Mouse (Mus musculus): ENCODE measurements around the gene Ttc7.

Ttc7 gene

GRCm38 (mm10) chr17:87334162-87334561, 51.5 kb downstream of the Ttc7 start:
- in situ Hi-C loops (cut with MboI, MseI), result no loop called here

GRCm38 (mm10) chr17:87335152-87335551, 52.5 kb downstream of the Ttc7 start:
- in situ Hi-C loops (cut with MboI, MseI), result no loop called here

- in situ Hi-C loops (cut with MboI, MseI), result no loop called here
Measured at GRCm38 (mm10) chr17:87335727-87336126, 53.0 kb downstream of the Ttc7 start.

- in situ Hi-C loops (cut with MboI, MseI), result no loop called here
Measured at GRCm38 (mm10) chr17:87336910-87337309, 54.2 kb downstream of the Ttc7 start.

GRCm38 (mm10) chr17:87337683-87338082, 55.0 kb downstream of the Ttc7 start:
- in situ Hi-C loops (cut with MboI, MseI), result no loop called here

GRCm38 (mm10) chr17:87339122-87339521, 56.4 kb downstream of the Ttc7 start:
- in situ Hi-C loops (cut with MboI, MseI), result no loop called here

GRCm38 (mm10) chr17:87343060-87343703, 60.5 kb downstream of the Ttc7 start:
- in situ Hi-C loops (cut with MboI, MseI), result no loop called here

GRCm38 (mm10) chr17:87344441-87345251, 62.0 kb downstream of the Ttc7 start:
- in situ Hi-C loops (cut with MboI, MseI), result no loop called here

- in situ Hi-C loops (cut with MboI, MseI), result no loop called here
Measured at GRCm38 (mm10) chr17:87345252-87345593, 62.5 kb downstream of the Ttc7 start.

GRCm38 (mm10) chr17:87348353-87348752, 65.7 kb downstream of the Ttc7 start:
- in situ Hi-C loops (cut with MboI, MseI), result no loop called here

- in situ Hi-C loops (cut with MboI, MseI), result no loop called here
Measured at GRCm38 (mm10) chr17:87349069-87349468, 66.4 kb downstream of the Ttc7 start.

GRCm38 (mm10) chr17:87349575-87349974, 66.9 kb downstream of the Ttc7 start:
- in situ Hi-C loops (cut with MboI, MseI), result no loop called here

- in situ Hi-C loops (cut with MboI, MseI), result no loop called here
Measured at GRCm38 (mm10) chr17:87350471-87351240, 68.0 kb downstream of the Ttc7 start.

GRCm38 (mm10) chr17:87351241-87352105, 68.8 kb downstream of the Ttc7 start:
- in situ Hi-C loops (cut with MboI, MseI), result no loop called here

GRCm38 (mm10) chr17:87352106-87352897, 69.6 kb downstream of the Ttc7 start:
- in situ Hi-C loops (cut with MboI, MseI), result no loop called here

- in situ Hi-C loops (cut with MboI, MseI), result no loop called here
Measured at GRCm38 (mm10) chr17:87352898-87353225, 70.2 kb downstream of the Ttc7 start.

GRCm38 (mm10) chr17:87353745-87354320, 71.1 kb downstream of the Ttc7 start:
- in situ Hi-C loops (cut with MboI, MseI), result no loop called here

GRCm38 (mm10) chr17:87355456-87355855, 72.8 kb downstream of the Ttc7 start:
- in situ Hi-C loops (cut with MboI, MseI), result no loop called here

- in situ Hi-C loops (cut with MboI, MseI), result no loop called here
Measured at GRCm38 (mm10) chr17:87356261-87356660, 73.6 kb downstream of the Ttc7 start.

- in situ Hi-C loops (cut with MboI, MseI), result no loop called here
Measured at GRCm38 (mm10) chr17:87357506-87357905, 74.8 kb downstream of the Ttc7 start.
